Mouse (Mus musculus) heart, postnatal 25 days (tissue): ENCODE measurements around the gene Ntn1. TPM values are rescaled to one million over a fixed set of nuclear protein-coding genes. Genes with fewer than 3 reads are reported as not detected.

Source experiments
- DNase-seq: peaks from one replicate; pipeline ENCODE4 v3.0.0; 2022; ENCODE audit warnings: low spot score
- intact Hi-C: fragments of 180-260 bp; cut with DNase I; formaldehyde crosslinking; loops from one replicate; pipeline ENCODE4 v1.15.1; 2025
- total RNA-seq, 2 experiments: library from RNA; stranded (reverse); gene quantifications; 2 replicates each; pipeline ENCODE4 v1.2.3; 2021

Gene Ntn1
- total RNA-seq, 2 experiments from 2014 or later = 53.0 to 54.8 TPM

DNA sequence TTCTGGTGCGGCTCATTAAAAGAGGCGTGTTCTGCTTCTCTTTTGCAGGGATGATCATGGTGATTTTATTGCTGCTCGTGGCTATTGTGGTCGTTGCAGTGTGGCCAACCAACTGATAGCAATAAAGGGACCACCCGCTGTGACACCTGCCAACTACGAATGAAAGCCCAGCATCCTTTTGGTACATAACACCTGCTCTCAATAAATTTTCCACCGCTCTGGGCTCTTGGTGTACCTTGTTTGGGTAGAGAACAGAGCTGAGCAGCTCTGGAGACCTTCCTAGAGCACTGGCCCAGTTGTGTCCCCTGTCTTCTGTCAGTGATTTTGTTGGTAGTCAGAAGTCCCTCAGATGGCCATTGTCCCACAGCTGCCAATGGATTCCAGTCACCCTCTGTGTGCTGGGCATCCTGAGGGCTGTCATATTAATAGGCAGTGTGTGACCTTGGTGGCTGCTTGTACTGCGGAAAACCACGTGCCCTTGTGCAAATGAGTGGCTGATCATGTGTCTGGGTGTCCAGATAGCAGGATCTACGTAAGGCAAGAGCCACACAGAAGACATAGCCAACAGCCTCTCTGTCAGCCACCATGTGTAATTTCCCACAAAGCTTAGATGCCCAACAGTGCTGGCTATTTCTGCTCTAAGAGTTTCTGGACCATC lies 196.8 kb downstream of the Ntn1 start:
- no peak for DNase-seq
- intact Hi-C loops = no loop called here

DNA sequence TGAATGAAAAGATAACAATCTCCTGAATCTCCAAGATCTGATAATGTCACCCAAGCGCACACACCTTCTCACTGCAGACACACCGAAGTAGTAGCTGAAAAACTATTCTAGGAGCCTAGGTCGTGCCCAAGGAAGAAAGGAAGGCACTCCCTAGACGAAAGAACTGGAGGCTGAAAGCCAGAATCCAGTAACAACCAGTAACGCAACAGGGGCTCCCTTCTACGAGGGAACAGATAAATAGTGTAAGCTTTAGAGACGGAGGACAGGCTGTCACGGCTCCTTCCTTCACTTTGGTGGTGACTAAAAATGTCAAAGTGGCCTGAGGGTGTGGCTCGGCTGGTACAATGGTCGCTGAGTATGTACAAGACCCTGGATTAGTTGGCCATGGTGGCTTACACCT lies 198.1 kb downstream of the Ntn1 start:
- DNase-seq = no peak
- intact Hi-C loops = no loop called here

DNA sequence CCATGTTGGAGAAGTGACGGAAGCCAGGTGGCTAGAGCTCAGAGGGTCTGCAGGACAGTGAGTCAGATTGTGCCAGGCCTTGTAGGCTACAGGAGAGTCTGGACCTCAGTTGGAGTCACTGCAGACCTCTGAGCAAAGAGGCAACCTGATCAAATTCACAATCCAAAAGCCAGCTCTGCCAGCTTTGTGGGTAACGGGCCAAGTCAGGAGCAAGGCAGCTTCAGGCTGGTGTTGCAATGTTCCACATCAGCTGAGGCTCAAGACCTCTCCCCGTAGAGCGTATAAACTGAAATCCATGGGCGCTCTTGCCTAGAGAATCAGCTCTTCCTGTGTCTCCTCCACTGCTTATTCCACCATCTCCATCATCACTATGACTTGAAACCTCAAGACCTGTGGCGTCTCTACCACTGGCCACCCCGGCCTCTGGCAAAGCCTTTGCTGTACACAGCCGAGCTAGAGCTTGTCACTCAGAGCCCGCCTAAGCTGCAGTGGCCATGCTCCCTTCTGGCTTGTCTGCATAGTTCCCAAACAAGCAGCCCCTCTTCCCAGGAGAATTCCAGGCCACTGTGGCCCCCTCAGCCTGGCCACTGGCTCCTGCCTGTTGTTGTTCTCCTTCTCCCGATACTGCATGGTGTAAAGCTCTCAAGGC lies 198.7 kb downstream of the Ntn1 start:
- intact Hi-C loops = no loop called here
- DNase-seq = no peak

DNA sequence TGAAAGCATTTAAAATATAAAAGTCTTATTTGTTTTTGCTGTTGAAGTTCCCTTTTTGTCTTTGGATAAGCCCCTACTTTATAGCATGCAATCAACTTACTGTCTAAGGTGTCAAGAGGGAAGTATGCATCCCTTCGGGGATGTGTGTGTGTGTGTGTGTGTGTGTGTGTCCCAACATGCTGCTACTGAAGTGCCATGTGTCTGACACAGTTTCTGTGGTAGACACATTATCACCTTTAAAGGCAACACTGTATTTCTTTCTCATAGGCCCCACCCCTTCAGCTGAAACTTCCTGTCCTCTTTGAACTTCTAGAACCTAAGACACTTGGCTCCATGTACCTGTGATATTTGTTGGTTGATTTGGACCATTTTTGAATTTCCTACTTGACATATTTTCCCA lies 199.6 kb downstream of the Ntn1 start:
- intact Hi-C loops = no loop called here
- DNase-seq = no peak

DNA sequence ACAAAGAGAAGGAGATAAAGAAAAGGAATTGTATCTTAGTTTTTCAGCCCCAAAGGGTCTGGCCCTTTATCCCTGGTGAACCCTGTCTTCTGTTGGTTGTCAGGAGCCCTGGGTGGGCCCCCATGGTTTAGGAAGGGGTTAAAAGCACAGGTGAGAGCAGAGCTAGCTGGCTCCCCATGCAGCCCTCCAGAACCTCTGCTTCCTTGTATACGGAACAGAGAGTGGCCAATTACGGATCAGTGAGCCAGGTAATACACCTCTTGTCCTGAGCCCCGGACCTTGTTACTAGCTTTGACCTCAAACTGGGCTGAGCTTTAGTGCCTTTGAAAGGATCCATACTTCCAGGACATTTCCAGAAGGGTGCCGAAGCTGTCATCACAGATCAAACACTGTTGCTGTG lies 200.1 kb downstream of the Ntn1 start:
- intact Hi-C loops = no loop called here
- no peak for DNase-seq

DNA sequence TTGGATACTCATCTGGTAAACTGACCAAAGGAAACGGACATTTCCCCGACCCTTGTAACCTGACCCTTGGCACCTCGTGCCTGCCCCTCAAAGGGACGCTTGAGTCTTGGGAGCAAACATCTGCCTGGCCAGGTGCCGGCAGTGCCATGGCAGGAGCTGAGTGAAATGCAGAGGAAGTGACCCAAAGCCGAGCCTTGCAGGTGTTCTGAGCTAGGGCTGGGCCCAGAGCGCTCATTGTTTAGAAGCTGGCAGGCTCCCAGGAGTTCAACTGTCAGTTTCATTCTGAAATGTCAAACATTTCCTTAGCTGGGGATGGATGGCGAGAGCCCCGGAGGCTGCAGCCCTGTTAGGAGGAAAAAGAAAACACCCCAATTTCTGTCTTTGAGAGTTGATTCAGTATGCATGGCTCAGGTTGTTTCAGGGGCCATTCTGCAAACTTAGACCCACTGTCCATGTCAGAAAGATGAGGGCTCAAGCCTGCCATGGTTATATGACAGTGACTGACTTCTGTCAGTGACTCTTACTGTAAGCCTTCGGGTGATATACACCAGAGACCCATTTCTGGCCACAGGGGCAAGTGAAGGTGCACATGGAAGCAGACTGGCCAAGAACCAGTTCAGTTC lies 200.7 kb downstream of the Ntn1 start:
- intact Hi-C loops = loop anchor here (5.0 kb wide), 1 partner anchor 198 kb away; no protein-coding TSS in a partner anchor
- no peak for DNase-seq

DNA sequence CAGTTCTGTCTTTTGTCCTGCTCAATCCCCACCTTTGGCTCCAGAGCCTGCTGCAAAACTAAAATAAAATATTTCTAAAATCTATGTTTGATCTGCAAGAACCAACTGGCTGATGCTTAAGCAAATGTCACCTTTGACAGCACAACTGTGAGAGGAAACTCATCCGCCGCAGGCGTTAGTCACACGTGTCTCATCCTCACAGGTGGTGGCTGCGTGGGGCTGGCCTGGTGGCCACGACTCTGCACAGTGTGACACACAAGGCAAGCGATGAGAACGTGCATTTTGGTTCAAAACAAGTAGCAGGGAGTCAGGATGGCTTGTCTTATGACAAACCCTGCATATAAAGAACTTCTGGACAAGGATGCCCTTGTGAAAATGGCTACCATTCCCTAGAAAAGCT lies 201.5 kb downstream of the Ntn1 start:
- intact Hi-C loops = loop anchor here (5.0 kb wide), 1 partner anchor 197 kb away; no protein-coding TSS in a partner anchor
- DNase-seq = no peak

DNA sequence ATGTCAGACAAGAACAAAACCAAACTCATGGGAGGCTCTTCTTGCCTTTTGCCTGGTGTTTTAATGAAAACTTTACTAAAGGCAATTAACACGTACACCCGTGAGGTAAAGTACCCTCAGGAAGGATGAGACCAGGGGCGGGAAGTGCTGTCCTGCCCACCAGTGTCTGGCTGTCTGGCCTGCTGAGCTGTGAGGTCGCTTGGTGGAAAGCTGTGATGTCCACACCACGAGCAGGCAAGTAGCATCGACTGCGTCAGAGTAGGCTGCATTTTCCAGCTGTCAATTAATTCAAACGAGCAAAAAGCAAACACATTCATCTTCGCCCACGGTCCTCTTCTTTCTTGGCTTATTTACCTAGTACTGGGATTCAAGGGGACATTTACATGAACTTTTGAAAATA lies 201.9 kb downstream of the Ntn1 start:
- intact Hi-C loops = loop anchor here (5.0 kb wide), 1 partner anchor 196 kb away; no protein-coding TSS in a partner anchor
- no peak for DNase-seq

DNA sequence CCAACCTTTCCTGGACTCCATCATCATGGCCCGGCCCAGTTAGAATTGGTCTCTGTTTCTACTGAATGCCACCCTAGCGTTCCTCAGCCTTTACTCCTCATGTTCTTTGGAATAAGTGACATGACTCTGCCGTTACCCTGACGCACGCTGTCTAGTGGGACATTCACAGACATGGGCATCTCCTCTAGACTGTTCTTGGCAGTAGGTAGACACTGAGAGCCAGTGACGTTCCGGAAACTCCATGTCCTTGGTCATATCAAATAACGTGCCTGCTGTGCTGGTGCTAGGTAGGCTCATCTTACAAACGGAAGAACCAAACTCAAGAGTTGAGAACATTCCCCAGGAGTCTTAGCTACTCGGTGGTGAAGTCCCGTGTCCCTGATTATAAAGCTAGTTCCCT lies 203.2 kb downstream of the Ntn1 start:
- DNase-seq = no peak
- intact Hi-C loops = loop anchor here (5.0 kb wide), 1 partner anchor 195 kb away; no protein-coding TSS in a partner anchor

DNA sequence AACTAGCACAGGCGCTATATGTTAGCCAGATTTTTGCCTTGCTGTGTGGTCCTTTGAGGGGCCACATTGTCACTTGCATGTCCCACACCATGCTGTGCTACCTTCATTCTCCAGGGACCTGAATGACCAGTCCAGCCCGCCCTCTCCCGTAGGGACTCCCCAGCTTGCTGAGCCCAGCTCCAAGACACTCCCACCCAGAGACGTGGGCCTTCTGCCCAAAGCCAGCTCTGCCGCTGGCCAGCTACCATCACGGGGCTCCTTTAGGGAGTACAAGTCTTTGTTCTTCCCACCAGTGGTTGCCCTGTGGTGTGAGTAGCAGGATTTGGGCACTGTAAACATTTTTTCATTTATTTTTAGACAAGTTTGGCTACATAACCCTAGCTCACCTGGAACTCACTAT lies 204.1 kb downstream of the Ntn1 start:
- DNase-seq = no peak
- intact Hi-C loops = loop anchor here (5.0 kb wide), 1 partner anchor 194 kb away; no protein-coding TSS in a partner anchor

DNA sequence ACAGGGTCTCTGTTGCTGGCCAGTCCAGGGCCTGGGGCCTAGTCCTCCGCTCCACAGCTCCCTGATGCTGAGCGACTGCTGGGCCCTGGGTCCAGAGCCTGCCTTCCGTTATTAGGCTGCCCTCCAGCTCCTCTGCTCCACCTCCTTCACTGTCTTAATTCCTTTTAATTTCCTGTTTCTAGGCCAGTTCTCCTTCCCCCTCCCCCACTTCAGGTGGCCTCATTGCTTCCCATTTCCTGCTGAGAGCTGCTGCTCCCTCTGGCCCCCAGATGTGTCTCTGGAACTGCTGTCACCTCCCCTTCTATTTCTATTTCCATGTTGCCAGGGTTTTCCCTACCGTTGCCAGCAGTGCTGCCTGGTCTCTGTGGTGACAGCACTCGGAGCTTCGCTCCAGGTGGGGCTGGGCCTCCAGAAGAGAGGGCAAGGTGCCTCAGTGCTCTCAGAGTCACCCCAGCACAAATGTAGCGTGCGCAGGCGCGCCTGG lies 204.9 kb downstream of the Ntn1 start:
- DNase-seq = no peak
- intact Hi-C loops = loop anchor here (5.0 kb wide), 1 partner anchor 193 kb away; no protein-coding TSS in a partner anchor

DNA sequence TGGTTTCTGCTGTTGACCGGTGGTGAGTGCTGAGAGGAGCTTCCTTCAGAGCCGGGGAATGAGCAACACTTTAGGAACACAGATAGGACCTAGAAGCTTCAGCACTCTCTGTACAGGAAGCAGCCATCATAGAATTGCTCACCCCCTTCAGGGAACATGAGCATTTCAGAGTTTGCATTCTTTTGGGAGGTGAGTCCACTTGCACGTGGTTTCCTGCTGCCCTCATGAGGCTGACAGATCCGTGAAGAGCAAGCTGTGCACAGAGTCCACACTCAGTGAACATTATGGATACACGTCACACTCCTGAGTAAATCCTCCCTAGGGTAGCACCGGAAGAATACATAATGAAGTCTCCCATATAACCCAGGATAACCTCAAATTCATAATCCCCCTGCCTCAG lies 205.5 kb downstream of the Ntn1 start:
- DNase-seq = no peak
- intact Hi-C loops = loop anchor here (5.0 kb wide), 1 partner anchor 193 kb away; no protein-coding TSS in a partner anchor

DNA sequence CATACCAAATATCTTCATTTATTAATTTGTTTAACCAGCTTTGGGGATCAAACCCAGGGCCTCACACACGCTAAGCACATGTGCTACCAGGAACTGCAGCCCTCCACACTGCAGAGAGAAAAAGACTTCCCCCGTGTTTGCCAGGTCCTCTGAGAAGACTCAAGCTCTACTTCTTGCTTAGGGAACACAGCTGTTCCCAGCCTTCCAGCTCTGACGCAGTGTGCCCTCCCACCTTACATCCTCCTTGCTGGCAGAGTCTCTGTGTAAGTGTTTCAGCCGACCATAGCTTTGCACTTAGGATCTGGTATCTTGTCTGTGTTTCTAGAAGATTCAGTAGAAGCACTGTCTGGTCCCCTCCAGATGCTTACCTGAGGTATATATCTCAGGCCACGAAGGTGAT lies 209.8 kb downstream of the Ntn1 start:
- intact Hi-C loops = no loop called here
- DNase-seq = no peak

DNA sequence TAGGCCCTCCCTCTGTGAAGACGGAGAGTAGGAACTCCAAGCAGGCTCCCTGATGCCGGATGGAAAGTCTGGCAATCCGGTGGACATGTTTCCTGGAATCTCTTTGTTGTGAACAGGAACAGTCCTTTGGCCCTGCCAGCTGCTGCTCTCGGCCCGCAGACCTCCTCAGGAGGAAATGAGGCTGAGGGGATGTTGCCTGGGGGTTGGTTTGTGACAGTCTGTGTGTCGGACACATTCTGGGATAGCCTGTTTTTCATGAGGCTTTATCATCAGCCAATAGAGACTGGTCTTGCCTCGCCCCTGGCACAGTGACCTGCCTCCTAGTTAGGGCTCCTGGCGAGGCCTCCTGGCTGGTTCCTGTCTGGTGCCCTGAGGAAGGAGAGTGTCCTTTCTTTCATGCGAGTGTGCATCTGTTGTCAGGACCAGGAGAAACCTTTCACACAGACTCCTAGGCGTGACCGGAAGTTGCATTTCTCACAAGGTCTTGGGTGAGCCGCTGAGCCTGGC lies 211.9 kb downstream of the Ntn1 start:
- intact Hi-C loops = no loop called here
- no peak for DNase-seq

DNA sequence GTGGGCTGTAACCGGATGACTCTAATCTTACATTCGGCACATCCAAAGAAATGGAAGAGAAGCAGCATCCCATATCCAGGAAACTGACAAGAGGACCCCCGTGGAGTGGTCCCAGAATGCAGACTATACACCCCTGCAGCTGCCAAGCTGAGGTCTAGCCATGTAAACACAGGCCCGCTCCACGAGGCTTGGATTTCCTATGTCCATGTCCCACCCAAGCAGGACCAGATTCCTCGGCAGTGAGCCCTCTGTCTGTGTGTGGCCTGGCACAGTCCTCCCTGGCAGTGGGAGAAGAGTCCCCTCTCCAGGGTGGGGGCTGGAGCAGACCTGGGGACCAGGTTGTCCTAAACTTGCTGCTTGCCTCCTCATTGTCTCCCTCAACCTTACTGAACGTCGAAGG lies 213.4 kb downstream of the Ntn1 start:
- intact Hi-C loops = no loop called here

DNA sequence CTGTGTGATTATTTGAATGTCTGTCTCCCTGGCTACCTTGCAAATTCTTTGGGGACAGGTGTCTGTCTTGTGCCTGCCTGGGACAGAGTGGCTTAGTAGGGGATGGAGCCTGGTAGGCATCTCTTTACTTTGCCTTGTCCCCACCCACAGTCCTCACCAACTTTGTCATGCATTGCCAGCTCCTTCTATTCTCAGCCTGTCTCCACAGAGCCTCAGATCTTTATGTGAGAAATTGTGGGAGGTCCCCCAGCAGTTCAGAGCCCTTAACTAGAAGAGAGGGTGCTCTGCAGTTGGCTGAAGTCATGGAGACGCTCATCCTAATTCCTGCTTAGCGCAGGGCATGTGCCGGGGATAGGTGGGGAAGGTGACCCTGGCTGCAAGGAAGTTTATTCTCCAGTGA lies 215.0 kb downstream of the Ntn1 start:
- intact Hi-C loops = no loop called here

More for the DNA sequence above, 213.4 kb downstream of the Ntn1 start:
- DNase-seq = no peak

DNA sequence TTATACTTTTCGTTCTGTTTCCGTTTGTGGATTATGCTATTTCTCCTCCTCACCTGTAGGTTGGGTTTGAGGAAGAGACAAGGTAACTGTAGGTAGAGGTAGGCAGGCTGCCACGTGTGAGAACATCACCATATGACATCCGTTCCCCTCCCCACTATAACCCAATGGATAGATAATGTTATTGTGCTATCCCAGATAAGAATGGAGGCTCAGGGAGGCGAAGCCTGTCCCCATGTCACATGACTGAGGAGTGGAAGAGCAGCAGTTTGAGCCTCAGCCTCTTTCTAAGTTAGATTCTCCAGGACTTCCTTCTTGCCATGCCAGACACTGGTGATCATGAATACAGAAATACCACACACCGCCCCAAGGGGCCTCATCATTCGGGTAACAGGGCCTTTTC lies 223.2 kb downstream of the Ntn1 start:
- no peak for DNase-seq
- intact Hi-C loops = no loop called here

More for the DNA sequence above, 215.0 kb downstream of the Ntn1 start:
- DNase-seq = no peak

DNA sequence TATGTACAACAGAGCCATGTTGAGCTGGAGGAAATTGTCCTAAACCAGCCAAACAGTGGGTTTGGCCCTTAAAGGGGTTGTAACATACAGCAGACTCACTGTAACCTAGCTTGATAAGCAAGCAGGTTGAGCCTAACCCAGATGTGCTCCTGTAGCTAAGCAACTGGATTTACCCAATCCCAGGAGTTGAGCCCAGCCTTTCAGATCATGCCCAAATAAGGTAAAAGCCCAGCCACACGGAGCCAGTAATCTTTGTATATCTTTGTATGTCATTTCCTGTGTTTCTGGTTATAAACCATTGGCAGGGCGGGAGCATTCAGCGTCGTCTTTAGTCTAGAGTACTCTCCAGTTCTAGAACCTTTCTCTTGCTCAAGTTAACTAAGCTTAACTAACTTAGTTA lies 224.1 kb downstream of the Ntn1 start:
- DNase-seq = no peak
- intact Hi-C loops = no loop called here

DNA sequence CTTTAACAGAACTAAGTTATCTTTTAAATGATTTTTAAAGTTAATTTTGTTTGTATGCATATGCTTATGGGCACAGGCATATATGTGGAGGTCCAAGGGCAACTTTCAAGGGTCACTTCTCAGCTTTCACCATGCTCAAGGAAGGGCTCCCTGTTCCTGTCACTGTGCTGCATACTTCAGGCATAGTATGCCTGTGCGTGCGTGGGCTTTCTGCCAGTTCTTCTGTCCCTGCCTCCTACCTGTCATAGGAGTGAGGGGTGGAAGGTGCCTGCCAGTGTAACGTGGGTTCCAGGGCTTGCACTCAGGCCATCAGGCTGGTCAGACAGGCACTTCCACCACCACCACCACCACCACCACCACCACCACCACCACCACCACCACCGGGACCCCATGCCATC lies 228.0 kb downstream of the Ntn1 start:
- intact Hi-C loops = no loop called here
- DNase-seq = no peak

DNA sequence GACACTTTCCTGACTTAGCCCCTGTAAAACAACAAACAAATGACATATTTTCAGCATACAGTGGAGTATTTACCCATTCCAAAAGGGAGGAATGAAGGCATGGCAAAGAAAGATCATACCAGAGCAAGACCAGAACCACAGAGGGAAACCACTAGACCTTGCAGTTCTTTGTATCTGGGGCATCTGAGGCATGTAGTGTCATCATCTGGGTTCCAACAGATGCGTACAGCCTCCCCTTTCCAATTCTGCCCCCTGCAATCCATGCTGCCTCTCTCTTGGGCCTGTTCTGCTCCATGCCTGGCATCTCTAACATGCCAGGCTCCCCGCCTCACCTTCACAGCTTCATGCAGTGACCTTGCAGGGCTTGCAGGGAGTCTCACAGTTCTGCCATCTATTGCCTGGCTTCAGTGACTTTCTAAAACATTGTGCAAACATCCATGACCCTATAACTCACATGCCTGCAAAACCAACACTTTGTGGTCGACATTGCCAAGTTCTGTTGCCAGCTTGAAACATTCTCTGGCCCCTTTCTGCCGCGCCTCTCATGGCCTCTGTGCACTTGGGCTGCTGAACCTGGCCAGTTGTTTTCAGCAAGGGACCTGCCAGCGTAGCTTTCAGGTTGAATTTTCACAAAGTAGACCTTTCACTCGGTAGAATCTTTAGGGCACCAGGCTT lies 228.5 kb downstream of the Ntn1 start:
- no peak for DNase-seq
- intact Hi-C loops = no loop called here
